Mouse (Mus musculus) heart, embryonic 14.5 days (tissue): ENCODE results near the gene Gas2l2. TPM values are rescaled to one million over a fixed set of nuclear protein-coding genes. Genes with fewer than 3 reads are reported as not detected.

ENCODE experiments used
- ATAC-seq: fragments of 200-750 bp; cut with Nextera tagmentation; 2 replicates; pipeline ENCODE4 v1.8.0; 2017; ENCODE audit warnings: low read depth, moderate TSS enrichment; ENCODE audit not compliant: insufficient number of reproducible peaks, insufficient read depth, low FRiP score
- H3K27ac ChIP-seq, 2 experiments: fragments of 200-500 bp in 1 of 2; fragments of 300-500 bp in 1 of 2; sonication (generic) in 1 of 2; replicated peaks in 1 of 2; 2 replicates each; pipeline ENCODE4 v1.5.1; 2012 to 2014; ENCODE audit warnings: low read depth in 2 of 2, low read length in 2 of 2, control low read depth in 1 of 2, mild to moderate bottlenecking in 1 of 2, mixed read lengths in 1 of 2; ENCODE audit not compliant: control insufficient read depth in 1 of 2, insufficient read depth in 1 of 2
- H3K27me3 ChIP-seq: fragments of 300-500 bp; sonication (generic); 2 replicates; pipeline ENCODE4 v1.6.1; 2014; ENCODE audit warnings: mild to moderate bottlenecking, low read length, control low read depth; ENCODE audit not compliant: control insufficient read depth, insufficient read depth
- H3K36me3 ChIP-seq: fragments of 300-500 bp; sonication (generic); 2 replicates; pipeline ENCODE4 v1.6.1; 2014; ENCODE audit warnings: mild to moderate bottlenecking, control low read depth, low read length, mixed read lengths; ENCODE audit not compliant: control insufficient read depth, insufficient read depth
- H3K4me1 ChIP-seq, 2 experiments: fragments of 200-500 bp in 1 of 2; fragments of 300-500 bp in 1 of 2; sonication (generic) in 1 of 2; 2 replicates each; pipeline ENCODE4 v1.6.1; 2012 to 2014; ENCODE audit warnings: low read length in 2 of 2, control low read depth in 1 of 2, mixed read lengths in 1 of 2; ENCODE audit not compliant: control insufficient read depth in 2 of 2, insufficient read depth in 2 of 2
- H3K4me2 ChIP-seq: fragments of 300-500 bp; sonication (generic); 2 replicates; pipeline ENCODE4 v1.6.1; 2014; ENCODE audit warnings: mild to moderate bottlenecking, low read length
- H3K4me3 ChIP-seq, 2 experiments: fragments of 200-500 bp in 1 of 2; fragments of 300-500 bp in 1 of 2; sonication (generic) in 1 of 2; 2 replicates each; pipeline ENCODE4 v1.5.1; 2012 to 2014; ENCODE audit warnings: low read length in 2 of 2, mild to moderate bottlenecking in 2 of 2, control low read depth in 1 of 2, low read depth in 1 of 2, moderate library complexity in 1 of 2; ENCODE audit not compliant: control insufficient read depth in 1 of 2, insufficient read depth in 1 of 2
- H3K9ac ChIP-seq: fragments of 300-500 bp; sonication (generic); 2 replicates; pipeline ENCODE4 v1.6.1; 2014; ENCODE audit warnings: mild to moderate bottlenecking, low read length
- H3K9me3 ChIP-seq: fragments of 300-500 bp; sonication (generic); 2 replicates; pipeline ENCODE4 v1.6.1; 2016; ENCODE audit warnings: low read length, control low read depth; ENCODE audit not compliant: control insufficient read depth
- WGBS: fragments of 180-500 bp; shearing (Covaris S2); extraction: QIAGEN DNeasy Blood & Tissue Kit; methylation state at CpG from one replicate; pipeline ENCODE4 v1.1.7; 2014; 5-methylcytosine and 5-hydroxymethylcytosine counted together
- polyA plus RNA-seq: library from polyadenylated mRNA; unstranded; fragments of >200 nt; fragmentation: Nextera tagmentation; extraction: Ambion mirVana; gene quantifications from 2 replicates; pipeline ENCODE4 v1.2.1, GENCODE M21; 2014

The Gas2l2 gene
- polyA plus RNA-seq, 1 experiment from 2014 or later: not detected

DNA sequence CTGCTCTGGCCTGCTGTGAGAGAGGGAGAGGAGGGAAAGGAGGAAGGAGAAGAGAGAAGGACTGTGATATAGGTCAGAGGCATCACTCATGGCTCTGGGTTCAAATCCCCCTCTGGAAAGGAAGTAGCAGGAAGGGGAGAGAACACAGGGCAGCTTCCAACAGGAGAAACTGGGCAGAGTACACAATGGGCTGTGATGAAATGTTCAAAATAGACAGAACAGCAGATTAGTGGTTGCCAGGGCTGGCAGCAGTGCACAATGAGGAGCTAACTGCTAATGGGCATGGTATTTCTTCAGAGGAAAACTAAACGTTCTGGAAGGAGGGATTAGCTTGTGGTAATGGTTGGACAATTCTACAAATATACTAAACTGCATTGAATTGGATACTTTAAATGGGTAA lies 21.3 kb upstream of the Gas2l2 start:
- no peak overlapping the region for H3K4me2 ChIP-seq
- no peak overlapping the region for H3K4me3 ChIP-seq
- no peak overlapping the region for H3K27ac ChIP-seq
- 22% methylated on average over 1 of the region's 1 CpGs for WGBS
- no peak for ATAC-seq
- no peak overlapping the region for H3K9ac ChIP-seq
- H3K9me3 ChIP-seq: no peaks in the 10 kb centered on the region
- no peaks in the 10 kb centered on the region for H3K36me3 ChIP-seq
- H3K4me1 ChIP-seq: peaks cover 35 to 50% of the 10 kb centered on the region in 2 experiments
- H3K27me3 ChIP-seq: peaks cover 8% of the 10 kb centered on the region; the same call in 1 of the 2 replicates

DNA sequence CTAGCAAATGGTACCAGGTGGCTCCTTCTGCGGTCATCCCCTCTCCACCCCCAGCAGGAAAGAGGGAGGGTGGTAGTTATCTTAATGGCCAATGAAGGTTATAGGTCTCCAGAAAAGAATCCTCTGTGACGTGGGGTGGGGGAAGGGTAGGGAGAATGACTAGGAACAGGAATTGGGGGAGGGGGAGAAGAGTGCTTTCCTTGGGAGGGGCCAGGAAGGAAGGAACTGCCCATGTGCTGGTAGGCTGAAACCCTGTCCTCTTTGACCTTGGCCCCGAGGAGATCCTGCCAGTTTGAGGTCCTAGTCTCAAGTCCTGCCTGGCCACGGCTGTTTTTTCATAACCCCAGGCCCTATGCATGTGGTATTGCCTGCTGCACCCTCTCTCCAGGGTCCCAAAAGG lies 20.0 kb upstream of the Gas2l2 start:
- Histone ChIP-seq H3K4me1 (peaks cover 31 to 46% of the 10 kb centered on the region in 2 experiments), H3K9me3 (no peaks in the 10 kb centered on the region), H3K27me3 (peaks cover 20% of the 10 kb centered on the region; the same call in 1 of the 2 replicates), H3K4me3 (no peak overlapping the region), H3K27ac (peak overlapping the region; percentile 36 to 69; a peak in 2 of 4 replicates), H3K4me2 (no peak overlapping the region), H3K36me3 (no peaks in the 10 kb centered on the region), H3K9ac (no peak overlapping the region)
- 36% methylated on average over 4 of the region's 4 CpGs for WGBS
- no peak for ATAC-seq

DNA sequence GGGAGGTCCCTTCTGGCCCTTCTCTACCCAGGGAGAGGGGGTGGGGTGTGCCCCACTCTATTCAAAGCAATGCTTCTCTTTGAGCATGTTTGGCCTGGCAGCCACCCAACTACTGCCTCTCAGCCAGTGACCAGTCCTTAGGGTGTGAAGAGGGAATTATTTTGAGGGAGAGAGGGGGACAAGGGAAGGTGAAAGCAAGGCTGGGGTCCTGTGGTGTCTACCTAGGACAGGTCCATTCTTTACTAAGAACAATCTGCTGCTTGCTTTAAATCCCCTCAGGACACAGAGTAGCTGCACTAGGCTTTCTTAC lies 19.6 kb upstream of the Gas2l2 start:
- H3K36me3 ChIP-seq: no peaks in the 10 kb centered on the region
- no peak overlapping the region for H3K4me2 ChIP-seq
- no peaks in the 10 kb centered on the region for H3K9me3 ChIP-seq
- no peak overlapping the region for H3K4me3 ChIP-seq
- H3K9ac ChIP-seq: peak overlapping the region; percentile 38; the same call in 1 of the 2 replicates
- H3K27ac ChIP-seq: peak overlapping the region; percentile 36 to 69
- peak; percentile 37; the same call in 1 of the 2 replicates for ATAC-seq
- H3K4me1 ChIP-seq: peaks cover 34 to 48% of the 10 kb centered on the region in 2 experiments
- H3K27me3 ChIP-seq: peaks cover 24% of the 10 kb centered on the region; the same call in 1 of the 2 replicates

DNA sequence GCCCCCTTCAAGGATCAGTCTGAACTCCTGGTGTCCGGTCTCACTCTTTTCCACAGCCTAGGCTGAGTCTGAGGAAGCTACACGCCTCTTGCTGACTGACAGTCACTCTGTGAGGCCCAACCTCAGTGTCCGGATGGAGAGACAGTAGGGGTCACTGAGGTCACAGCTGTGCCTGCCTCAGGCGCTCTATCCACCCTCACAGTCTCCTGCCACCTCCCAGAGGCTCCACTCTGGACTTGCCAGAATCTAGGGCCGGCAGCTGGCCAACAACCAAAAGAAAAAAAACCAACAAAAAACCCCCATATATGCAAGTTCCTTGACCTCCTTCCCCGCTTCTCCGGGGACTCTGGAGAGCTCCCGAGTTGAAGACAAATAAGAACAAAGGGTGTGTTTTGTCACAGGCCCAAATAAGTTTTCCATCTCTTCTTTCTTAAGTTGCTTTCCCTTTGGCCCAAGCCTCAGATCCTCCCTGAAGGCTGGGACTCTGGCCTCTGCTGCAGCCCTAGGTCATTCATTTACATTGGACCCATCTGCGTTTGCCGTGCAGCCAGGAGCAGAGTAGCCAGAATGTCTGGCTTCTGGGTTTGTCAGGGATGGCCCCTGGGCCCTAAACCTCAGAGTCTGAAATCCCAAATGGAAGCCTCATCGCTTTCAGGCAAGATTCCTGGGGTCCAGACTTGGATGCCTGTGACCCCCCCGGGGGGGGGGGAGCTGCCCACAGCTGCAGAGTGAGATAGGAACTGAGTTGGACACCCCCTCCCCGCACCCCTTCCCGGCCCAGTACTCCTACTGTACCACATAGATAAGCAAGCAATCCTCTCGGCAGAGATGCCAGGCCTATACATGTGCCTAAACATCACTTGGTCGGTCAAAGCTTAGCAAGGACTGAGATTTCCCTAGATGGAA lies 19.0 kb upstream of the Gas2l2 start:
- 0 out of 2 replicates have a peak, but pooled peaks have one; percentile 33 for ATAC-seq
- peak overlapping the region; percentile 38; the same call in 1 of the 2 replicates for H3K9ac ChIP-seq

GRCm38 (mm10) chr11:83447612-83448011 lies 18.4 kb upstream of the Gas2l2 start:
- H3K27ac ChIP-seq: peak overlapping the region in 1 of 2 experiments; percentile 69; a peak in 1 of 4 replicates
- no peak overlapping the region for H3K4me2 ChIP-seq
- no peaks in the 10 kb centered on the region for H3K36me3 ChIP-seq
- H3K4me1 ChIP-seq: peaks cover 39 to 56% of the 10 kb centered on the region in 2 experiments
- no peak overlapping the region for H3K4me3 ChIP-seq
- peaks cover 28% of the 10 kb centered on the region; the same call in 1 of the 2 replicates for H3K27me3 ChIP-seq
- no peak for ATAC-seq
- H3K9me3 ChIP-seq: no peaks in the 10 kb centered on the region
- 75% methylated on average over 10 of the region's 10 CpGs for WGBS
- no peak overlapping the region for H3K9ac ChIP-seq

More for the DNA sequence above, 19.0 kb upstream of the Gas2l2 start:
- Histone ChIP-seq H3K4me3 (no peak overlapping the region), H3K4me1 (peaks cover 37 to 52% of the 10 kb centered on the region in 2 experiments), H3K27ac (peak overlapping the region; percentile 36 to 69), H3K36me3 (no peaks in the 10 kb centered on the region), H3K27me3 (peaks cover 27% of the 10 kb centered on the region; the same call in 1 of the 2 replicates), H3K4me2 (no peak overlapping the region), H3K9me3 (no peaks in the 10 kb centered on the region)
- 30% methylated on average over 16 of the region's 16 CpGs for whole genome bisulfite sequencing

GRCm38 (mm10) chr11:83445001-83445400 lies 15.7 kb upstream of the Gas2l2 start:
- Histone ChIP-seq H3K4me1 (peaks cover 49 to 73% of the 10 kb centered on the region in 2 experiments), H3K9me3 (no peaks in the 10 kb centered on the region), H3K9ac (peak overlapping the region; percentile 6; the same call in 1 of the 2 replicates), H3K36me3 (no peaks in the 10 kb centered on the region), H3K4me3 (peak overlapping the region; percentile 18 to 30), H3K27ac (no peak overlapping the region), H3K4me2 (peak overlapping the region; percentile 58), H3K27me3 (peaks cover 41% of the 10 kb centered on the region)
- no peak for ATAC-seq
- WGBS: 22% methylated on average over 19 of the region's 19 CpGs

- H3K9me3 ChIP-seq: no peaks in the 10 kb centered on the region
- WGBS: 3% methylated on average over 7 of the region's 7 CpGs
- H3K27ac ChIP-seq: no peak overlapping the region
- H3K9ac ChIP-seq: no peak overlapping the region
- H3K4me1 ChIP-seq: peaks cover 38 to 62% of the 10 kb centered on the region in 2 experiments
- H3K27me3 ChIP-seq: peaks cover 41% of the 10 kb centered on the region
- H3K4me3 ChIP-seq: no peak overlapping the region
- 0 out of 2 replicates have a peak overlapping the region, but pooled peaks have one; percentile 58 for H3K4me2 ChIP-seq
- no peaks in the 10 kb centered on the region for H3K36me3 ChIP-seq
- ATAC-seq: no peak
Measured at GRCm38 (mm10) chr11:83443824-83444223, 14.6 kb upstream of the Gas2l2 start.
